Mouse (Mus musculus): Measurements from ENCODE around the gene Ctsl. TPM values are rescaled to one million over a fixed set of nuclear protein-coding genes. Genes with fewer than 3 reads are reported as not detected.
A peak's percentile ranks its signal among the peaks of the same experiment; 100 is the strongest.

Gene Ctsl
- total RNA-seq, 1 experiment from 2014 or later, result 19.3 TPM

GRCm38 (mm10) chr13:64378601-64379000 is 7.9 kb upstream of the Ctsl start:
- no peak for ATAC-seq (ENCODE audit: extremely low read depth, insufficient number of reproducible peaks, low FRiP score, poor library complexity, severe bottlenecking)

- no peak for ATAC-seq (ENCODE audit: extremely low read depth, insufficient number of reproducible peaks, low FRiP score, poor library complexity, severe bottlenecking)
These were observed 5.8 kb upstream of the Ctsl start for GRCm38 (mm10) chr13:64376472-64376871.

DNA sequence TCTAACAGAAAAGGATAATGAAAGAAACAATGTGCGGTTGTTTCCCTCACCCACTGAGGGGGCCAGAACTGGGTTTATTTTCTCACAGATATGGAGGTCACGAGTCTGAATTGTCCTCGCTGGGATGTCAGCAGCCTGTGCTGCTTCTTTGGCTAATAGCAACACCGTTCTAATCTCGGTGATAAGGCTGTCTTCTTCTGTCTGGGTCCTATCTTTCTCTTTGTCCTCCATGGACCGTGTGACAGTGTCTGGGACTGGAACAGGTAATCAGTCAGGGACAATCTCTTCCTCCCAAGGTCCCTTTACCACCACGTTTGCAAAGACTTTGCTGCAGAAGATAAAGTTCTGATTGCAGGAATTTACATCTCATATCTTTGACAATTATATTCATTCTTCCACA is 4.5 kb upstream of the Ctsl start:
- no peak for ATAC-seq (ENCODE audit: extremely low read depth, insufficient number of reproducible peaks, low FRiP score, poor library complexity, severe bottlenecking)

- no peak for ATAC-seq (ENCODE audit: extremely low read depth, insufficient number of reproducible peaks, low FRiP score, poor library complexity, severe bottlenecking)
These were observed 3.0 kb upstream of the Ctsl start for GRCm38 (mm10) chr13:64373695-64374094.

DNA sequence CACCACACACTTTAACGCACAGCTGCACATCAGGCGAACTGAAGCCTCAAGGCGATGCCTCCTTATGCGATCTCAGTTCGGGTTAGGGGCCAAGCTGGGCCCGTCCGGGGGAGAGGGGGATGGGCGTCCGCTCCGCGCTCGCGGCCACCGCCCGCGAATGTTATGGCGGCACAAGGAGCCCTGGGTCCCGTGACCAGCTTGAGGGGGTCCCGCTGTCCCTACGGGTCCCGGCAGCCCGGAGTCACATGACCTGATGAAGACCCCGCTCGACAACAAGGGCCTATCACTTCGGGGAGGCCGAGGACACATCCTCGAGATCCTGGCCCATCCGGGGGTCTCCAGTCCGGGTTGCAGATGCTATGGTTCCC is 901 bp downstream of the Ctsl start:
- ATAC-seq (ENCODE audit: extremely low read depth, insufficient number of reproducible peaks, low FRiP score, poor library complexity, severe bottlenecking), result no peak

GRCm38 (mm10) chr13:64368596-64368995 is 2.1 kb downstream of the Ctsl start:
- ATAC-seq (ENCODE audit: extremely low read depth, insufficient number of reproducible peaks, low FRiP score, poor library complexity, severe bottlenecking), result no peak

DNA sequence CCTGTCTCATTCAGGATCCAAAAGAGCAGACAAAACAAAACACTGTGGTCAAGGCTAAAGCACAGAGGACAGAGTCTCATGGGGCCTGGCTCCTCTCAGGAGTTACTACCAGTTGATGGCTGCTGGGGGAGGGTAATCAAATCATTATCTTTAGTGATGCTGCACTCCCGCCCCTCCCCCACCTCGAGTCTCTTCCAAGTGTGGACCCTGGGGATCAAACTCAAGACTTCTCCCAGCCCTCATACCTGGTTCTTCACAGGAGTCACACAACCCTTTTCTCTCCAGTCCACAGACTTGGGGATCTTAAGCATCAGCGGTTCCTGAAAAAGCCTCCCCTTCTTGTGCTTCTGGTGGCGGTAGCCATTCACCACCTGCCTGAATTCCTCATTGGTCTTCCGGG is 3.1 kb downstream of the Ctsl start:
- ATAC-seq (ENCODE audit: extremely low read depth, insufficient number of reproducible peaks, low FRiP score, poor library complexity, severe bottlenecking), result no peak

GRCm38 (mm10) chr13:64365326-64365725 is 5.4 kb downstream of the Ctsl start:
- no peak for ATAC-seq (ENCODE audit: extremely low read depth, insufficient number of reproducible peaks, low FRiP score, poor library complexity, severe bottlenecking)

DNA sequence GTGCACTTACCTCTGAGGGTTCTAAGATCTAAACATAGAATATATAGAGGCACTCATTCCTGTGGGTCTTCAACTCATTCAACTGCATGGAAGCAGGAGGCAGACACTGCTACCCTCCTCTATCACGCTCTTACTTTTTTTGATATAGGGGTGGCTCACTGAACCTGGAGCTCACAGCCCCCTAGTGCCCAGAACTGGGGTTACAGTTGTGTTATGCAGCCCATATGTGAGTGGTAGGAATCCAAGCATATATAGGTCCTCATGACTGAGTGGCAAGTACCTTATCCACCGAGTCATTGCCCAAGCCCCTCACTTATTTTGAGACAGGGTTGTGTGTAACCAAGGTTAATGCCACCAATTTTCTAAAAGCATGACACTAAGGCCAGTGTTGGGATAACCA is 6.4 kb downstream of the Ctsl start:
- peak; percentile 81; the same call in 1 of the 2 replicates for ATAC-seq (ENCODE audit: extremely low read depth, insufficient number of reproducible peaks, low FRiP score, poor library complexity, severe bottlenecking)

- ATAC-seq (ENCODE audit: extremely low read depth, insufficient number of reproducible peaks, low FRiP score, poor library complexity, severe bottlenecking), result no peak
These were observed 8.6 kb downstream of the Ctsl start for GRCm38 (mm10) chr13:64362139-64362538.

- no peak for ATAC-seq (ENCODE audit: extremely low read depth, insufficient number of reproducible peaks, low FRiP score, poor library complexity, severe bottlenecking)
These were observed 9.7 kb downstream of the Ctsl start for GRCm38 (mm10) chr13:64361020-64361419.

DNA sequence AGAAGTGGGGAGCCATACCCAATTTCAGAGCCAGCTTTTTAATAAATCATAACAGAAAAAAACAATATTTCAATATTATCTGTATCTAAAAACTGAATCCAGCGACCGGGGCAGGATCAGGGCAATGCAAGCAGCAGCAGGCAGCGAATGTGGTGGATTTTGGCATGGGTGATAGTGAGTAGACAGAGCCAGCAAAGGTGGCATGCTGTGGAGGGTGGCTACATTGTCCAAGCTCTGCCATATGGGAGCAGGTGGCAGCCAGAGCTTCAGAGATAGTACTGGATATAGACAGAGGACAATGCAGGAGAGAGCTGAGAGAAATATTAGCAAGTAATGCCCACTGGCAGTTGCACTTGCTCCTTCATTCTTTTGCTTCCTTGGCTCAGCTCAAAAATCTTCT is 11.0 kb downstream of the Ctsl start:
- ATAC-seq (ENCODE audit: extremely low read depth, insufficient number of reproducible peaks, low FRiP score, poor library complexity, severe bottlenecking), result no peak

GRCm38 (mm10) chr13:64358476-64358875 is 12.2 kb downstream of the Ctsl start:
- ATAC-seq (ENCODE audit: extremely low read depth, insufficient number of reproducible peaks, low FRiP score, poor library complexity, severe bottlenecking), result no peak

GRCm38 (mm10) chr13:64357389-64357788 is 13.3 kb downstream of the Ctsl start:
- ATAC-seq (ENCODE audit: extremely low read depth, insufficient number of reproducible peaks, low FRiP score, poor library complexity, severe bottlenecking), result no peak

- no peak for ATAC-seq (ENCODE audit: extremely low read depth, insufficient number of reproducible peaks, low FRiP score, poor library complexity, severe bottlenecking)
These were observed 21.2 kb downstream of the Ctsl start for GRCm38 (mm10) chr13:64349474-64349873.

- no peak for ATAC-seq (ENCODE audit: extremely low read depth, insufficient number of reproducible peaks, low FRiP score, poor library complexity, severe bottlenecking)
These were observed 26.6 kb downstream of the Ctsl start for GRCm38 (mm10) chr13:64344082-64344501.

DNA sequence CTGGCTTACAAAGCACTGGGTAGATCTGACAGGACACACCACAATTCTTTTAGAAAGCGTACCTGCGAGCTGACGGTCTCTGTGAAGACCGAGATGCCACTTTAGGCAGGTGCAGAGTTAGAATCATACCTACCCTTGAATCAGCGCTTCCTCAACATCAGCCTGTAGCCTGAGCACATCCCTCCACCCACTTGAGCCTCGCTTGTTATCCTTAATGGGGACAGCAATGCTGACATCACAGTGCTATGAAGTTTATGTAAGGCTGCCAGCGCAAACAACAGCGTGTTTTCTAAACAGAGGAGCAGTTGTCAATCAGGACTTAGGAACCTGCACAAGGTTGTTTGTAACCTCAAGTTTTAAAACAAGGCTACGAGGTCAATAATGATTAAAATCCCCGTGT is 27.1 kb downstream of the Ctsl start:
- no peak for ATAC-seq (ENCODE audit: extremely low read depth, insufficient number of reproducible peaks, low FRiP score, poor library complexity, severe bottlenecking)

GRCm38 (mm10) chr13:64335546-64336132 is 35.1 kb downstream of the Ctsl start:
- no peak for ATAC-seq (ENCODE audit: extremely low read depth, insufficient number of reproducible peaks, low FRiP score, poor library complexity, severe bottlenecking)

DNA sequence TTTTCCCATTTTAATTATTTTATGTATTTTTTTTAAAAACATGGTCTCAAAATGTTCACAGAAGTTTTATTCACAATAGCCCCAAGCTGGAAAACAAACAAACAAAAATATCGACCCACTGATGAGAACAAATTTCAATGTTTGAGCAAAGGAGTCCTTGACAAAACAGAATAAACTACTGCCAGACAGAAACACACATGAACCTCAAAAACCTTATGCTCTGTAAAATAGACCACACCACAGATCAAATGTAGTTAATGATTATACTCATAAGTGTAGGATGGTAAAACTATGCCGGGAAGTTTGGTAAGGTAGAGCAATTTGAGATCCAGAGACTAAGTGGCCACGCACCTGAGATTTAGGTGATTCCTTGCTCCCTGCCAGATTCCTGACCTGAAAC is 37.6 kb downstream of the Ctsl start:
- ATAC-seq (ENCODE audit: extremely low read depth, insufficient number of reproducible peaks, low FRiP score, poor library complexity, severe bottlenecking), result no peak

DNA sequence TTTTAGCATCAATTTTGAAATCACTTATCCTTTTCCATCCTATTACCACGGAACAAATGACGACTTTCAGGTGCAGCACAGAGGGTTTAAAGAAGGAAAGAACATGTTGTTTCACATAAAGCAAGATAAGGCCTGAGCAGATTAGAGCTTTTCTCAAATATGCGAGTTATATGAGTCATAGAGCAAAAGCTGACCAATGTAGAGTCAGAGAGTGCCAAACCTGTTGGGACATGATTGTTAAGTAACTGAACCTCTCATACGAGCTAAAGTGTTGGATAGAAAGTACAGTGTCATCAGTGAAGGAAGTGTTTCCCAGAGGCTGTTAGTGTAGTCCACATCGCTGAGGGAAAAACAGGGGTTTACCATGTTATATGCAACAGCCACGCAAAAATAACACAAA is 38.4 kb downstream of the Ctsl start:
- ATAC-seq (ENCODE audit: extremely low read depth, insufficient number of reproducible peaks, low FRiP score, poor library complexity, severe bottlenecking), result no peak

DNA sequence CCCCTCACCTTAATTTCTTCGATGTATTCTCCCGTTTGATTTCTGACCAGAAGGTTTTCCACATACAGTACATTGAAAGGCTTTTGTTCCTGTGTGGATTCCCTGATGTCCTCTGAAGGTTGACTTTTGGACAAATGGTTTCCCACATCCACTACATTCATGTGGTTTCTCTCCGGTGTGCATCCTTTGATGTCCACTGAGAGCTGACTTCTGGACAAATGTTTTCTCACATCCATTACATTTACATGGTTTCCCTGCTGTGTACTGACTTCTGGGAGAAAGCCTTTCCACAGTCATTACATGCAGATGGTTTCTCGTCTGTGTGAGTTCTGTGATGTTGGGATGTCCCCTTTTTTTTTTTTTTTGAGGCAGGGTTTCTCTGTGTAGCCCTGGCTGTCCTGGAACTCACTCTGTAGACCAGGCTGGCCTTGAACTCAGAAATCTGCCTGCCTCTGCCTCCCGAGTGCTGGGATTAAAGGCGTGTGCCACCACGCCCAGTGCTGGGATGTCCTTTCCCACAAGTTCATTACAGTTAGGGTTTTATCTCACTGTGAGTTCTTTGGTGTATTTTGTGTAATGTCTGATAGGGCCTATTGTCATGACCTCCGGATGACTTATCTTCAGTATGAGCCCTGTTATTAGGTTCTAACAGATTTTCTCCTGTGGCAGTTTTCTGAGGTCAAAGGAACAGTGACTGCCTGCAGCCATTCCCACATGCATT is 48.0 kb downstream of the Ctsl start:
- no peak for ATAC-seq (ENCODE audit: extremely low read depth, insufficient number of reproducible peaks, low FRiP score, poor library complexity, severe bottlenecking)
